Mouse (Mus musculus) kidney, embryonic 14.5 days (tissue): ENCODE data around the gene Olfr523. TPM values are rescaled to one million over a fixed set of nuclear protein-coding genes. Genes with fewer than 3 reads are reported as not detected.

Source experiments
- ATAC-seq: fragments of 200-750 bp; cut with Nextera tagmentation; 2 replicates; pipeline ENCODE4 v1.8.0; 2017; ENCODE audit warnings: moderate number of reproducible peaks, mild to moderate bottlenecking, moderate TSS enrichment, moderate library complexity; ENCODE audit not compliant: low FRiP score, low TSS enrichment
- H3K27ac ChIP-seq: fragments of 300-500 bp; sonication (generic); 2 replicates; pipeline ENCODE4 v1.5.1; 2014; ENCODE audit warnings: low read depth, mild to moderate bottlenecking, low read length, moderate library complexity, mixed read lengths
- H3K27me3 ChIP-seq: fragments of 300-500 bp; sonication (generic); 2 replicates; pipeline ENCODE4 v1.6.1; 2014; ENCODE audit warnings: mild to moderate bottlenecking, low read length; ENCODE audit not compliant: control insufficient read depth, insufficient read depth
- H3K36me3 ChIP-seq: fragments of 300-500 bp; sonication (generic); 2 replicates; pipeline ENCODE4 v1.6.1; 2014; ENCODE audit warnings: low read length, mixed read lengths; ENCODE audit not compliant: control insufficient read depth, insufficient read depth
- H3K4me1 ChIP-seq: fragments of 300-500 bp; sonication (generic); 2 replicates; pipeline ENCODE4 v1.6.1; 2014; ENCODE audit warnings: low read length, mixed read lengths; ENCODE audit not compliant: control insufficient read depth, insufficient read depth
- H3K4me2 ChIP-seq: fragments of 300-500 bp; sonication (generic); replicated peaks from 2 replicates; pipeline ENCODE4 v1.6.1; 2014; ENCODE audit warnings: low read depth, mild to moderate bottlenecking, low read length
- H3K4me3 ChIP-seq: fragments of 300-500 bp; sonication (generic); 2 replicates; pipeline ENCODE4 v1.5.1; 2014; ENCODE audit warnings: mild to moderate bottlenecking, low read length
- H3K9ac ChIP-seq: fragments of 300-500 bp; sonication (generic); 2 replicates; pipeline ENCODE4 v1.6.1; 2014; ENCODE audit warnings: low read depth, mild to moderate bottlenecking, low read length, moderate library complexity
- H3K9me3 ChIP-seq: fragments of 300-500 bp; sonication (generic); 2 replicates; pipeline ENCODE4 v1.6.1; 2016; ENCODE audit warnings: low read length; ENCODE audit not compliant: control insufficient read depth
- WGBS: fragments of 180-500 bp; shearing (Covaris S2); extraction: QIAGEN DNeasy Blood & Tissue Kit; methylation state at CpG from one replicate; pipeline ENCODE4 v1.1.7; 2014; 5-methylcytosine and 5-hydroxymethylcytosine counted together
- polyA plus RNA-seq: library from polyadenylated mRNA; unstranded; fragments of >200 nt; fragmentation: Nextera tagmentation; extraction: Ambion mirVana; gene quantifications from 2 replicates; pipeline ENCODE4 v1.2.1, GENCODE M21; 2014

Olfr523 gene
- polyA plus RNA-seq, 1 experiment from 2014 or later: not detected

DNA sequence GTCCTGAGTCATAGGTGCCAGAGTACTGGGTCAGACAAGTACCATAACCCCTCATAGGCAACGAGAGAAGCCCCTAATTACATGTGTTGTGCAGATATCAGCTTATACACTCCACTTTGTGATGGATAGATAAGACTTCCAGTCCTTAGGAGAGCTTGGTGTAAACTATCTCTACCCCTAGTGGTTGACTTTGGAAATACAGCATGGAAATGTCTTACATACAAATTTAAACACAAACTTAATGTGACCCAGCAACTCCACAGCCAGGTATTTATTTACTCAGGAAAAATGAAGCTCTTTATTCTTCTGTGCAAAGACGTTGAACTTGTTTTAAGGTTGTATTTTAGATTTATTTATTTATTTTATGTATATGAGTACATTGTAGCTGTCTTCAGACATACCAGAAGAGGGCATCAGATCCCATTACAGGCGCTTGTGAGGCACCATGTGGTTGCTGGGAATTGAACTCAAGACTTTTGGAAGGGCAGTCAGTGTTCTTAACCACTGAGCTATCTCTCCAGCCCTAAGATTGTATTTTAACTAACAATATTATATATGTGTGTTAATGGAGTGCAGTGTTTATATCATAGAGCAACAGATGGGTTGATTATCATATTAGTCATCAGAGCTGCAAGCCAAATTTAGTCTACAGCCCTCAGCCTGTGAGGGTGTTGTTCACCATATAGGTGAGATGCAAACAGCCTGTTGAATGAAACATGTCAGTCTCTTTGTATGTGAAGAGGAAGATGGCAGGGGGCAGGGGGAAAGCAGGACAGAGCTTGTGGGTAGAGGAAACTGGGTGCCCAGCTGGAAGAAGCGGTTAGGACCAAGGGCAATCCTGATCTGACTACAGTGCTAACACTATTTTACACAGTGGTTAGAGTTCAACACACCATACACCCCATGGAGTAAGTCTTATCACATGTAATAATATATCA, 15.6 kb downstream of the Olfr523 start:
- no peaks in the 10 kb centered on the region for H3K4me1 ChIP-seq
- ATAC-seq: no peak
- H3K4me2 ChIP-seq: no peak overlapping the region
- no peak overlapping the region for H3K9ac ChIP-seq
- no peaks in the 10 kb centered on the region for H3K9me3 ChIP-seq
- H3K4me3 ChIP-seq: no peak overlapping the region
- no peaks in the 10 kb centered on the region for H3K36me3 ChIP-seq
- no peaks in the 10 kb centered on the region for H3K27me3 ChIP-seq
- WGBS: 67% methylated on average over 4 of the region's 4 CpGs
- no peak overlapping the region for H3K27ac ChIP-seq

DNA sequence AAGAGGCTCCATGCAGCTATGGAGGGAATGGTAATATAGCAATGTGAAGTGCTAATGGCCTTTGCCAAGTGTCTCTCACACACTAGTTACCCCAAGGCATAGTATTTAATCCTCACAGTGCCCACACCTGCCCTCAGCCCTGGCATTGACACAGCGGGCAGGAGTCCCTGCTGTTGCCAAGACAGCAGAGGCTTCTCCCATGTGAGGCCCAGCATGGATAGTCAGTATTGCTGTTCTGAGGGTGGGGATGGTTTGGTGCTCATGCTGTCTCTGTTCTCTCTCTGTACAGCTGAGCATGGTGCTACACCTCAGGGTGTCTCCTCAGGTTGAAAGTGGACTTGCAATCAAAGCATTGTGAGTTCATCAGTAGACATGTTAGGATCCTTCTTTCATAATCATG, 17.4 kb downstream of the Olfr523 start:
- no peak overlapping the region for H3K9ac ChIP-seq
- no peaks in the 10 kb centered on the region for H3K36me3 ChIP-seq
- no peaks in the 10 kb centered on the region for H3K9me3 ChIP-seq
- no peaks in the 10 kb centered on the region for H3K27me3 ChIP-seq
- no peak overlapping the region for H3K4me3 ChIP-seq
- no peak for ATAC-seq
- H3K27ac ChIP-seq: no peak overlapping the region
- H3K4me2 ChIP-seq: no peak overlapping the region
- 88% methylated on average over 1 of the region's 1 CpGs for WGBS
- no peaks in the 10 kb centered on the region for H3K4me1 ChIP-seq

DNA sequence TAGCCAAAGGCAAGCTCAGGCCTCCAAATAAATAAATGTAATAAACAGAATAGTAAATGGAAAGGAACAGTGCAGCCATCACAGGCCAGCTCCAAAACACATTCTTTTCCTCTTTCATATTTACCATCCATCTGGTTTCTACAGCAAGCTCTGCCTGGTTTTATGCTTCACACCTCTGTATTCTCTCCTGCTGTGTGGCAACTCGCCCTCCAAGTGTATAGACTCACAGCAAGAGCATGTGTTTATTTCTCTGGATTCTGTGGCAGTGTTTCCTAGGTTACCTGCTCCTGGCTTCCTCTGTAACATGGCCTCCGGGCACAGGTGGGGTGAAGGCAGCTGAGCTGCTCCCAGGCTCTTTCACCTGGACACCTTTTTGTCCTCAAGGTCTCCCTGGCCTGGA, 19.4 kb downstream of the Olfr523 start:
- Histone ChIP-seq H3K27me3 (no peaks in the 10 kb centered on the region), H3K9ac (no peak overlapping the region), H3K27ac (no peak overlapping the region), H3K9me3 (no peaks in the 10 kb centered on the region), H3K4me2 (no peak overlapping the region), H3K36me3 (no peaks in the 10 kb centered on the region), H3K4me1 (no peaks in the 10 kb centered on the region), H3K4me3 (no peak overlapping the region)
- 62% methylated on average over 2 of the region's 2 CpGs for WGBS
- no peak for ATAC-seq

DNA sequence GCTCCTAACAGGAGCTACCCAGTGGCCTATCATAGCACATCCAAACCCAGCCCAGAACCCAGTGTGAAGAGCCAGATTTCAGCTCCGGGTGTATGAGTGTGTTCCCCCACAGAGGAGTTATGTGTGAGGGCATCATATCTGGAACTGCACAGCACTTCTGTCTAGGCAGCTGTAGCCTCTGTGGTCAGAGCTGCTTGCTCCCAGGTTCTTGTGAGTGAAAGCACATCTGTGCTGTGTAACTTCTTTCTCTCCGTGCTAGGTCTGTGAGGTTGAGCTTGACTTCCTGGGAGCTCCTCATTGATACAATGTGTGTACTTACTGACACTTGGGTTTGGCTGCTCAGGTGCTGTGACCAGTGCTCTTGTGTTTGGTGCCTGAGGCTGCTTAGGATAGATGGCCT, 19.8 kb downstream of the Olfr523 start:
- WGBS: 84% methylated on average over 2 of the region's 2 CpGs
- Histone ChIP-seq H3K4me3 (no peak overlapping the region), H3K9ac (no peak overlapping the region), H3K4me2 (no peak overlapping the region), H3K9me3 (no peaks in the 10 kb centered on the region), H3K27me3 (no peaks in the 10 kb centered on the region), H3K36me3 (no peaks in the 10 kb centered on the region), H3K4me1 (no peaks in the 10 kb centered on the region), H3K27ac (no peak overlapping the region)
- ATAC-seq: no peak

DNA sequence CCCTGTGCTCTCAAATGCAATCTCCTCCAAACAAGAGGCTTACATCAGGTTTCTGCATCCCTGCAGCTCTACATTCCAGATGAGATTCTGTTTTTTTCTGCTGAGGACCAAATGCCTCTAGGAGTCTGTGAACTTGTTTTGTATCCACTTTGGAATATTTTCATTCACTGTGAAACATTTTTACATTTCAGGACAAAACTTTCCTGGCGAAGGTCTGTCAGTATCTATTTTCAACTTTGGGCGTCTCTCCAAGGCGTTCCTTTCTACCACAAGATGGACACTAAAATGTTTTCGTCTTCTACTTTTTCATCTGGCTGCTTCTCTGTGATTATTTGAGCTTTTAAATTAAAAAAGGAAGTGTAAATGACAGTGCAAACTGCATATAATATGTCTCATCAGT, 21.0 kb downstream of the Olfr523 start:
- ATAC-seq: no peak
- Histone ChIP-seq H3K27me3 (no peaks in the 10 kb centered on the region), H3K4me2 (no peak overlapping the region), H3K4me1 (no peaks in the 10 kb centered on the region), H3K27ac (no peak overlapping the region), H3K36me3 (no peaks in the 10 kb centered on the region), H3K4me3 (no peak overlapping the region), H3K9ac (no peak overlapping the region), H3K9me3 (no peaks in the 10 kb centered on the region)
- WGBS: 84% methylated on average over 4 of the region's 4 CpGs

DNA sequence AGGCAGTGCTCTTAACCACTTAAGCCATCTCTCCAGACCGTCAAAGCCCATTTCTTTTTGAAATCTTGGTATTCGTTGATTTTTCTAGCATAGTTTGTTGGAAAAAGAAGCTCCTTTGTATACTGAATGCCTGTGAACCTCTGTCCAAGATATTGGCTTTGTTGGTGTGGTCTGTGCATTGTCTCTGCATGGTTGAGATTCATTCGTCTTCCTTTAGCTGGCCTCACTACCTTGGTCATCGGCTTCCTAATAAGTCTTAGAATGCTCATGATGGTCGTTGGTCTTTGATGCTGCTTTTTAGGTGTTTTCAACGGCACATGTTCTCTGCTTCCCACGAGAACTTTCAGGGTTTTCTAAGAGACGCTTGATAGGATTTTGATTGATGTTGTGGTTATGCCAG, 23.0 kb downstream of the Olfr523 start:
- ATAC-seq: no peak
- H3K9me3 ChIP-seq: no peaks in the 10 kb centered on the region

DNA sequence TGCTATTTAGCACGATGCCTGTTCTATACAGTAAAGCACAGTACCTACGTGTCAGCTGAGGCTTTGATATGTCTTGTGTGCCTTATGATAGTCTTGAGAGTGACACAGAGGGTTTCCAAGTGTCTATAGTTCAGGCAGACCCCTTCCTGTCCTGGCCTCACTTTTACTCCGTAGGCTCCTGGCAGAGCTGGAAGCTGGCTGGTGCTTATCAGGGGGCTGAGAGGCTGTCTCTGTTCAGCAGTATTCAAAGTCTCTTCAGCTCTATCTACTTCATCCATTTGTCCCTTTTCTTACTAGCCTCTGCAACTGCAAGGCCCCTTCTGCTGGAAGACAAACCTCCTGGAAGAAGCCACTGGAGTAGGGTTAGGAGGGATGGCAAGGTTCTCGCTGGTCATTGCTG, 28.1 kb downstream of the Olfr523 start:
- WGBS: 89% methylated on average over 4 of the region's 4 CpGs
- H3K4me1 ChIP-seq: no peaks in the 10 kb centered on the region
- no peak overlapping the region for H3K4me3 ChIP-seq
- H3K4me2 ChIP-seq: no peak overlapping the region
- H3K9ac ChIP-seq: no peak overlapping the region
- H3K9me3 ChIP-seq: no peaks in the 10 kb centered on the region
- no peak for ATAC-seq
- H3K27me3 ChIP-seq: no peaks in the 10 kb centered on the region
- H3K36me3 ChIP-seq: no peaks in the 10 kb centered on the region
- no peak overlapping the region for H3K27ac ChIP-seq

More for the DNA sequence above, 23.0 kb downstream of the Olfr523 start:
- no peak overlapping the region for H3K9ac ChIP-seq
- no peaks in the 10 kb centered on the region for H3K27me3 ChIP-seq
- no peaks in the 10 kb centered on the region for H3K4me1 ChIP-seq
- no peak overlapping the region for H3K4me3 ChIP-seq
- no peaks in the 10 kb centered on the region for H3K36me3 ChIP-seq
- 80% methylated on average over 8 of the region's 8 CpGs for WGBS
- H3K4me2 ChIP-seq: no peak overlapping the region
- no peak overlapping the region for H3K27ac ChIP-seq

DNA sequence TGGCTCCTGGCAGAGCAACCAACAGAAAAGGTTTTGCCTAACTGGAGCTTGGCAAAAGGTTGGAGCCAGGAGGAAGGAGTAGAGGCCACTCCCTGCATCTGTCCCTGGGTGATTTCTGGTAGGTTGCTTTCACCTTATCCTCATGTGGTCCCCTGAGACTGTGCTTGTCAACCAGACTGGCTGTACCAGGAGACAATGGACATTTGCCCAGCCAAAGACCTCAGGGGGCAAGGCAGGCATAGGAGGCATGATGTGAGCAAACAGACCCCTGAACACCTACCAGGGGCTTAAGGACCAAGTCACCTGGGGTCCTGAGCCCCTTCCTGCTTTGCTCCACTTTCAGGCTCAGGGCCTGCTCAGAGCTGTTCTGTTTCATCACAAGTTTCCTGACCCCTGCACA, 32.8 kb downstream of the Olfr523 start, which contains the start of gene Olfr524:
TSS of gene Olfr524 (minus strand) at position 101 of the 400 bp plus-strand sequence.
- ATAC-seq: no peak
- no peaks in the 10 kb centered on the region for H3K36me3 ChIP-seq
- H3K4me2 ChIP-seq: no peak within 1 kb of the TSS
- H3K9me3 ChIP-seq: no peaks in the 10 kb centered on the region
- no peak within 1 kb of the TSS for H3K9ac ChIP-seq
- H3K27me3 ChIP-seq: no peaks in the 10 kb centered on the region
- no peak within 1 kb of the TSS for H3K4me3 ChIP-seq
- no peak within 1 kb of the TSS for H3K27ac ChIP-seq
- H3K4me1 ChIP-seq: no peaks in the 10 kb centered on the region

DNA sequence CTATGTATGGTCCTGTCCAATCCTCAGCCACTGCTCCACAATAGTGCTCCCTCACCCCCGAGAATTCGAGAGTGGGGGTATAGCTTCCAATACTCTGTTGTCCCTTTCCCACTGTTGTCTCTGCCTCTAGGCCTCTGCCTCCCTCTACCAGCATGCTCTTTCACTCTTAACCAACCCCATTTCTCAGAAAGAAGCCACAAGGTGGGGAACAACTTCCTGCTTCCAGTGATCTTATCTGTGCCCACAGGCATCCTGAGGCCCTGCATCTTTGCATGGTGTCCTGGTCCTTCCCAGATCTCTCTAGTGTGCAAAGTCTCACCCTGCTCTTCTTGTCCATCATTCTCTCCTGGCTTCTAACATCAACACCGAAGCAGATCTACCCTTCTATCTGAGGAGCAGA, 33.9 kb downstream of the Olfr523 start:
- H3K4me2 ChIP-seq: no peak overlapping the region
- no peaks in the 10 kb centered on the region for H3K4me1 ChIP-seq
- 83% methylated on average over 3 of the region's 3 CpGs for WGBS
- ATAC-seq: no peak
- no peaks in the 10 kb centered on the region for H3K9me3 ChIP-seq
- H3K27me3 ChIP-seq: no peaks in the 10 kb centered on the region
- no peak overlapping the region for H3K4me3 ChIP-seq
- no peaks in the 10 kb centered on the region for H3K36me3 ChIP-seq
- no peak overlapping the region for H3K27ac ChIP-seq
- no peak overlapping the region for H3K9ac ChIP-seq
